Mouse (Mus musculus) ES-E14 (cell line): ENCODE data around the gene Ints12.

Experiments
- CHD2 ChIP-seq: IDR thresholded peaks from 2 replicates; pipeline ENCODE4 v1.6.1; 2014; ENCODE audit warnings: mild to moderate bottlenecking, low read depth, low read length, inconsistent platforms
- MAFK ChIP-seq: IDR thresholded peaks from 2 replicates; pipeline ENCODE4 v1.6.1; 2014; ENCODE audit warnings: mild to moderate bottlenecking, low read depth, low read length, inconsistent platforms; ENCODE audit not compliant: insufficient read depth
- ZNF384 ChIP-seq: IDR thresholded peaks from 2 replicates; pipeline ENCODE4 v1.6.1; 2012; ENCODE audit warnings: low read depth, low read length, inconsistent platforms

DNA sequence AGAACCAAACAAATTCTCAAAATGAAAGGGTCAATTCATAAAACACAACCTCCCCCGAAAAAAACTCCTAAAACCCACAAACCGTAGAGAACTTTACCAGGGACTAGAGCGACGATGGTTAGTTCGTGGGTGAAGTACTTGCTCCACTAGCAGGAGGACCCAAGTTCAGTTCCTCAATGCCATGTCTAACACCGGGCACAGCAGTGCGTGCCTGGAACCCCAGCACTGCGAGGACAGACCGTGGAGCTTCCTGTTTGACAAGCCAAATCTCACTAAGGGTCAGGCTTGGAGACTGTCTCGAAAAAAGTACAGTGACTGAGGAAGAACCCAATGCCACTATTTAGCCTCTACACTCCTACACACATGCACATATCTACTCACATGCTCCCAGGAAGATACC is 16.1 kb upstream of the Ints12 start:
- TF ChIP-seq ZNF384 (no peak), MAFK (no peak), CHD2 (no peak)
